Mouse (Mus musculus) kidney, adult 2 months (tissue): ENCODE measurements at regions not wholly inside any gene's neighbourhood (a gene's known extent, or its start where the extent isn't known, plus 50 kb on each side); places are given as distances from the start of the nearest gene placed in this dataset.

Experiments
- CTCF ChIP-seq: fragments of 200-500 bp; conservative IDR thresholded peaks from 2 replicates; pipeline ENCODE4 v1.5.1; 2011; ENCODE audit warnings: low read depth, mild to moderate bottlenecking, control low read depth, low read length, moderate library complexity, mixed read lengths; ENCODE audit not compliant: insufficient read depth, insufficient read length
- POLR2A ChIP-seq: fragments of 200-500 bp; IDR thresholded peaks from one replicate; pipeline ENCODE4 v1.6.1; 2011; ENCODE audit warnings: low read depth, low read length, control low read depth

- TF ChIP-seq POLR2A (no peak), CTCF (no peak)
Measured at GRCm38 (mm10) chr7:111259630-111260574, 177.1 kb upstream of the Eif4g2 start.
